Mouse (Mus musculus): Measurements from ENCODE around the gene Ccdc106. TPM values are rescaled to one million over a fixed set of nuclear protein-coding genes. Genes with fewer than 3 reads are reported as not detected.
A peak's percentile ranks its signal among the peaks of the same experiment; 100 is the strongest.
"Not testable (repeated sequence)": the region's sequence is repeated elsewhere in the genome, so short reads cannot be mapped to it uniquely, and the experiment has no call there.

Ccdc106 gene
- polyA plus RNA-seq, 1 experiment from 2014 or later: 6.4 TPM

DNA sequence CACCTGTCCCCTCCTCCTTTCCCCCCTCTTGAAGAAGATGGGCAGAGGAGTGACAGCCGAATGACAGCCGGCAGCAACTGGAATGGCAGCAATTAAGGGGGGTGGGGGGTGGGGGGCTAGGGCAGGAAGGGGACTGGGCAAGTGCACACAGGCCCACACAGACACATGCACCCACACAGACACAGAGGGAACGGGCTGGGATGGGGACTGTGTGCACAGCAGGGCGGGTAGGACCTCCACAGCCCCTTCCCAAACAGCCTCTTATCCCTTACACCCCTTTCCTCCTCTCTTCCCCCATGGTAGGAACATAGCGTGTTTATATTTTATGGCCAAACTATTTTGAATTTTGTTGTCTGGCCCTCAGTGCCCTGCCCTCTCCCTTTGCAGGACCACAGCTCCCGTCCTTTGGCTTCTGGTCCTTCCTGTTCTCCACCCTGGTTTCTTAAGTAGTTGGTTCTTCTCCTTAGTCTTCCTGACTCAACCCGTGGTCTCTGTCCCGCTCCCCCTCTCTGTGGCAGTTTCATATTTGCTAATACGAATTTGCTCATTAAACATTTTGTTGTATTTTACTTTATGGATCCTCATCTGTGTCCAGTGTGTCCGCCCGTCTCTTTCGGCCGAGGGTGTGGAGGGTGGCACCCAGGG lies 59.1 kb downstream of the Ccdc106 start:
- 51% methylated on average over 10 of the region's 13 CpGs for WGBS
- peak; percentile 29; the same call in 1 of the 2 replicates for ATAC-seq (ENCODE audit: insufficient read depth, low FRiP score, low TSS enrichment)
- not testable (repeated sequence) for H3K27me3 ChIP-seq (ENCODE audit: control insufficient read depth, insufficient read depth, low read length); H3K9me3 ChIP-seq (ENCODE audit: control insufficient read depth, low read length); H3K9ac ChIP-seq (ENCODE audit: low read length); DNase-seq (ENCODE audit: low spot score); H3K27ac ChIP-seq (ENCODE audit: low read depth, low read length)
- H3K4me1 ChIP-seq (ENCODE audit: control insufficient read depth, insufficient read depth, low read length): peaks cover 12% of the 10 kb centered on the region; the same call in 1 of the 2 replicates
- H3K36me3 ChIP-seq (ENCODE audit: control insufficient read depth, insufficient read depth, low read length): peaks cover 11% of the 10 kb centered on the region
- H3K4me3 ChIP-seq (ENCODE audit: low read depth, low read length): peak overlapping the region; percentile 93
- H3K4me2 ChIP-seq (ENCODE audit: low read depth): peak overlapping the region; percentile 35; the same call in 1 of the 2 replicates

DNA sequence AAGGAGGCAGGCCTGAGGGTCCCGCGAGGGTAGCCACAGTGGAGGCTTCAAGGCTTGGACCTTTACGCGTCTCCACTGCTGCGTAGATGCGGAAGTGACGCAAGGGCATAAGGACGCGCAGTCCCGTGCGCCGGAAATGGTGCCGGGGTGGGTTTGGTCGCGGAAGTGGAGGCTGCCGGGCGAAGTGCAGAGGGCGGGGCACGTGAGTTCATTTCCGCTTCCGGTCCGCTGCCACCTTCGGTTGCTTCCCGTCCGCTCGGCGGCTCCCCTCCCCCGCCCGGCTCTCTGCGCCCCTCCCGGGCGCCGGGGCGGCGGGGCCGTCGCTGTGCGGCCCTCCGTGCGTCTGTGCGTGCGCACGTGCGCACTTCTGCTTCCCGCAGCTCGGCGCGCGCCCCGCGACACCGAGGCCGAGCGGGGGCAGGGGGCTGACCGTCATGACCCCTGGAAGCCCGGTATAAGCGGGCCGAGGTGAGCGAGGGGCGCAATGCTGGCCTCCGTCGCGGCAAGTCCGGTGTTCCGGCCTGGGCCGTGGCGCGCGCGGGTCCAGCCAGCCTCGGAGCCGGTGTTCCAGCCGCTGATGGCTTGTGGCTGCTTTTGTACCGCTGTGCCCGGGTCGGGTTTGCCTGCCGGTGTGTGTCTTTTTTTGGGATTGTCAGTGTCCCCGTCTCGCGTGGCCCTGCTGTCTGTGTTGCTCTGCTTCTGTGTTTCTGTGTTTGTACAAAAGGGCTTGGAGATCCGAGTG lies 59.8 kb downstream of the Ccdc106 start, which contains the start of gene Epn1:
Gene Epn1, plus strand, starts transcription at position 226 of the 742 bp plus-strand sequence.
- Histone ChIP-seq H3K9ac (ENCODE audit: low read length) (peak within 1 kb of the TSS; percentile 84), H3K4me3 (ENCODE audit: low read depth, low read length) (peak within 1 kb of the TSS; percentile 93)
- DNase-seq (ENCODE audit: low spot score): peak; percentile 97

GRCm38 (mm10) chr7:5080815-5081214 lies 60.5 kb downstream of the Ccdc106 start:
- WGBS: 25% methylated on average over 6 of the region's 6 CpGs
- ATAC-seq (ENCODE audit: insufficient read depth, low FRiP score, low TSS enrichment): no peak

More for the DNA sequence above, 59.8 kb downstream of the Ccdc106 start, which contains the start of gene Epn1:
- no peaks in the 10 kb centered on the region for H3K9me3 ChIP-seq (ENCODE audit: control insufficient read depth, low read length)
- ATAC-seq (ENCODE audit: insufficient read depth, low FRiP score, low TSS enrichment): peak; percentile 97
- H3K4me1 ChIP-seq (ENCODE audit: control insufficient read depth, insufficient read depth, low read length): peaks cover 12% of the 10 kb centered on the region; the same call in 1 of the 2 replicates
- peaks cover 10% of the 10 kb centered on the region for H3K36me3 ChIP-seq (ENCODE audit: control insufficient read depth, insufficient read depth, low read length)
- peak within 1 kb of the TSS; percentile 90 for H3K4me2 ChIP-seq (ENCODE audit: low read depth)
- no peaks in the 10 kb centered on the region for H3K27me3 ChIP-seq (ENCODE audit: control insufficient read depth, insufficient read depth, low read length)
- WGBS: under 1% methylated on average over 70 of the region's 81 CpGs
- H3K27ac ChIP-seq (ENCODE audit: low read depth, low read length): peak within 1 kb of the TSS; percentile 51

GRCm38 (mm10) chr7:5081241-5081640 lies 60.9 kb downstream of the Ccdc106 start:
- H3K4me1 ChIP-seq (ENCODE audit: control insufficient read depth, insufficient read depth, low read length): peaks cover 12% of the 10 kb centered on the region; the same call in 1 of the 2 replicates
- DNase-seq (ENCODE audit: low spot score): no peak
- no peak overlapping the region for H3K9ac ChIP-seq (ENCODE audit: low read length)
- no peaks in the 10 kb centered on the region for H3K27me3 ChIP-seq (ENCODE audit: control insufficient read depth, insufficient read depth, low read length)
- H3K27ac ChIP-seq (ENCODE audit: low read depth, low read length): no peak overlapping the region
- H3K4me2 ChIP-seq (ENCODE audit: low read depth): peak overlapping the region; percentile 90
- H3K4me3 ChIP-seq (ENCODE audit: low read depth, low read length): peak overlapping the region; percentile 93
- no peak for ATAC-seq (ENCODE audit: insufficient read depth, low FRiP score, low TSS enrichment)
- no peaks in the 10 kb centered on the region for H3K9me3 ChIP-seq (ENCODE audit: control insufficient read depth, low read length)
- peaks cover 8% of the 10 kb centered on the region for H3K36me3 ChIP-seq (ENCODE audit: control insufficient read depth, insufficient read depth, low read length)
- 83% methylated on average over 6 of the region's 6 CpGs for WGBS

More at GRCm38 (mm10) chr7:5080815-5081214, 60.5 kb downstream of the Ccdc106 start:
- no peaks in the 10 kb centered on the region for H3K27me3 ChIP-seq (ENCODE audit: control insufficient read depth, insufficient read depth, low read length)
- H3K4me2 ChIP-seq (ENCODE audit: low read depth): peak overlapping the region; percentile 90
- peaks cover 10% of the 10 kb centered on the region for H3K36me3 ChIP-seq (ENCODE audit: control insufficient read depth, insufficient read depth, low read length)
- H3K9me3 ChIP-seq (ENCODE audit: control insufficient read depth, low read length): no peaks in the 10 kb centered on the region
- H3K4me1 ChIP-seq (ENCODE audit: control insufficient read depth, insufficient read depth, low read length): peaks cover 12% of the 10 kb centered on the region; the same call in 1 of the 2 replicates
- H3K4me3 ChIP-seq (ENCODE audit: low read depth, low read length): peak overlapping the region; percentile 93
- H3K9ac ChIP-seq (ENCODE audit: low read length): peak overlapping the region; percentile 84
- H3K27ac ChIP-seq (ENCODE audit: low read depth, low read length): no peak overlapping the region
- DNase-seq (ENCODE audit: low spot score): no peak

- no peak overlapping the region for H3K9ac ChIP-seq (ENCODE audit: low read length)
- ATAC-seq (ENCODE audit: insufficient read depth, low FRiP score, low TSS enrichment): no peak
- H3K36me3 ChIP-seq (ENCODE audit: control insufficient read depth, insufficient read depth, low read length): peaks cover 7% of the 10 kb centered on the region
- DNase-seq (ENCODE audit: low spot score): no peak
- H3K4me3 ChIP-seq (ENCODE audit: low read depth, low read length): no peak overlapping the region; the same call in 1 of the 2 replicates
- H3K4me1 ChIP-seq (ENCODE audit: control insufficient read depth, insufficient read depth, low read length): peaks cover 12% of the 10 kb centered on the region; the same call in 1 of the 2 replicates
- H3K27ac ChIP-seq (ENCODE audit: low read depth, low read length): no peak overlapping the region
- H3K27me3 ChIP-seq (ENCODE audit: control insufficient read depth, insufficient read depth, low read length): no peaks in the 10 kb centered on the region
- no peaks in the 10 kb centered on the region for H3K9me3 ChIP-seq (ENCODE audit: control insufficient read depth, low read length)
- WGBS: 98% methylated on average over 2 of the region's 2 CpGs
- no peak overlapping the region for H3K4me2 ChIP-seq (ENCODE audit: low read depth)
Observed at GRCm38 (mm10) chr7:5081939-5082338, 61.6 kb downstream of the Ccdc106 start.

DNA sequence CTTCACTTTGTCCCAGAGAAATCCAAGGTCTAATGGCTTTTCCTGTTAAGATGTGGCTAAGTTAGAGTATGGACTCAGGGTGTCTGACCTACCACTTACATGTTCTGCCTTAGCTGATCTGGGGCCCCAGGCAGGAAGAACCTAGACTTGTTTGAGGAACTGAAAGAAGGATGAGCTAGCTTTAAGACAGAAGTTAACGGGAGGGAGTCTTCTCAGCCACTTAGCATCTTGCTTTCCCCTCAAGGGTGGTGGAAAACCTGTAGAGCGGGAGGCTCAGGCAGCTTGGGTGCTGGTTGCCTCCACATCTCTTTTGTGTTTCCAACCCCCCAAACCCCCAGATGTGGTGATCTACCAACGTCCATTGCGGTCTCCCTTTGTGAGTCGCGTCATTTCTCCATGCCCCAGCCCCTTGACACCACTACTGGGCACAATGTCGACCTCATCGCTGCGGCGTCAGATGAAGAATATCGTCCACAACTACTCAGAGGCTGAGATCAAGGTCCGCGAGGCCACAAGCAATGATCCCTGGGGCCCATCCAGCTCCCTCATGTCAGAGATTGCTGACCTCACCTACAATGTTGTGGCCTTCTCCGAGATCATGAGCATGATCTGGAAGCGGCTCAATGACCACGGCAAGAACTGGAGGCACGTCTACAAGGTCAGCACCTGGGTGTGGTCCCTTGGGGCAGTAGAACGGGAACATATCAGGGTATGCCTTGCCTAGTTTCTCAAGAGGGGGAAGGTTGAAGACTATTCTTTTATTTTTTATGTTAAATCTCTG lies 63.2 kb downstream of the Ccdc106 start:
- H3K9ac ChIP-seq (ENCODE audit: low read length): no peak overlapping the region
- 94% methylated on average over 18 of the region's 18 CpGs for WGBS
- H3K9me3 ChIP-seq (ENCODE audit: control insufficient read depth, low read length): no peaks in the 10 kb centered on the region
- no peak for DNase-seq (ENCODE audit: low spot score)
- no peak overlapping the region for H3K4me2 ChIP-seq (ENCODE audit: low read depth)
- H3K4me1 ChIP-seq (ENCODE audit: control insufficient read depth, insufficient read depth, low read length): peaks cover 12% of the 10 kb centered on the region; the same call in 1 of the 2 replicates
- no peak overlapping the region for H3K4me3 ChIP-seq (ENCODE audit: low read depth, low read length)
- peaks cover 5% of the 10 kb centered on the region for H3K36me3 ChIP-seq (ENCODE audit: control insufficient read depth, insufficient read depth, low read length)
- no peak for ATAC-seq (ENCODE audit: insufficient read depth, low FRiP score, low TSS enrichment)
- H3K27me3 ChIP-seq (ENCODE audit: control insufficient read depth, insufficient read depth, low read length): no peaks in the 10 kb centered on the region
- H3K27ac ChIP-seq (ENCODE audit: low read depth, low read length): no peak overlapping the region

DNA sequence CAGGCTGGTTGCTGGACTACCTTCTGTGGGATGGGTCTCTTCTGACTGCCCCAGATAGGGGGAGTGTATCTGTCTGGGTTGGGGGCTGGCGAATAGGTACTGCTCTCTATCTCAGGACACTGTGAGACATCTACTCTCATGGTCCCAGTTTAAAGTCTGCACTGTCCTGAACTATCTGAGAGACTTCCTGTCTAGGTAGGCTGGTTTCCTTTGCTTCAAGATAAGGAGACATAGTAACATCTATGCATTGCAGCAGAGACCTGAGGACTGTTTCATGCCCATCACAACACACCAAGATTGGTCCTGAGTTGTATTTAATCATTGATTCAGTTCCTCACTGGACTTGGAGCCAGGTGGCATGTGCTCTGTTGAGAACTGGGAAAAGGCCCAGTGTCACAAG lies 65.2 kb downstream of the Ccdc106 start:
- Histone ChIP-seq H3K9me3 (ENCODE audit: control insufficient read depth, low read length) (no peaks in the 10 kb centered on the region), H3K4me1 (ENCODE audit: control insufficient read depth, insufficient read depth, low read length) (peaks cover 10% of the 10 kb centered on the region; the same call in 1 of the 2 replicates), H3K36me3 (ENCODE audit: control insufficient read depth, insufficient read depth, low read length) (peaks cover 5% of the 10 kb centered on the region), H3K9ac (ENCODE audit: low read length) (no peak overlapping the region), H3K4me2 (ENCODE audit: low read depth) (no peak overlapping the region), H3K27me3 (ENCODE audit: control insufficient read depth, insufficient read depth, low read length) (no peaks in the 10 kb centered on the region), H3K4me3 (ENCODE audit: low read depth, low read length) (no peak overlapping the region), H3K27ac (ENCODE audit: low read depth, low read length) (no peak overlapping the region)
- ATAC-seq (ENCODE audit: insufficient read depth, low FRiP score, low TSS enrichment) (no peak), DNase-seq (ENCODE audit: low spot score) (no peak)
- 96% methylated on average over 1 of the region's 1 CpGs for WGBS

DNA sequence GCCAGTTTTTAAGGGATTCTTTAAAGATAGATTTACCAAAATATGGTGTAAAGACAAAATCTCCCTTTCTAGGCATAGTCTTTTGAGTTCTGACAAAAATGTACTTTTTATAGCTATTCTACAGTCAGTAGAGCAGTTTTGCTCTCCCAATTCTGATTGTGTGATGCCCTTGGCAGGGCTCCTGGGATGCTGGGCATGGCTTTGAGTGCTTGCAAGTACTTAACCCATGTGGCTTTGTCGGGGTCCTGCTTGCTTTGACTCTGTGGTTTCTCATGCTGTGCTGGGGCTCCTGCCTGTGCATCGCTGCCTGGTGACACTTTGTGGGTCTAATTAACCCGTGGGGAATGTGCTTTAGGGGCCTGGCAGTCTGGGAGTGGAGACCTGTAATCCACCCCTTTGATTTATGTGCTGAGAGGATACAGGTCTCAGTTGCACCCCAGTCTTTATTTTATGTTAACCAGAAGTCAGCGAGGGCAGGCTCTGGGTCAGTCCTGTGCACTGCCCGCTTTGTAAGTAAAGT lies 66.6 kb downstream of the Ccdc106 start:
- ATAC-seq (ENCODE audit: insufficient read depth, low FRiP score, low TSS enrichment): no peak
- no peak overlapping the region for H3K27ac ChIP-seq (ENCODE audit: low read depth, low read length)
- H3K4me2 ChIP-seq (ENCODE audit: low read depth): no peak overlapping the region
- H3K27me3 ChIP-seq (ENCODE audit: control insufficient read depth, insufficient read depth, low read length): no peaks in the 10 kb centered on the region
- 73% methylated on average over 5 of the region's 5 CpGs for WGBS
- no peaks in the 10 kb centered on the region for H3K4me1 ChIP-seq (ENCODE audit: control insufficient read depth, insufficient read depth, low read length)
- peaks cover 7% of the 10 kb centered on the region for H3K36me3 ChIP-seq (ENCODE audit: control insufficient read depth, insufficient read depth, low read length)
- H3K4me3 ChIP-seq (ENCODE audit: low read depth, low read length): no peak overlapping the region
- no peak for DNase-seq (ENCODE audit: low spot score)
- no peaks in the 10 kb centered on the region for H3K9me3 ChIP-seq (ENCODE audit: control insufficient read depth, low read length)
- H3K9ac ChIP-seq (ENCODE audit: low read length): no peak overlapping the region

All from neural tube, embryonic 11.5 days (tissue).